In the genomic region with DNA sequence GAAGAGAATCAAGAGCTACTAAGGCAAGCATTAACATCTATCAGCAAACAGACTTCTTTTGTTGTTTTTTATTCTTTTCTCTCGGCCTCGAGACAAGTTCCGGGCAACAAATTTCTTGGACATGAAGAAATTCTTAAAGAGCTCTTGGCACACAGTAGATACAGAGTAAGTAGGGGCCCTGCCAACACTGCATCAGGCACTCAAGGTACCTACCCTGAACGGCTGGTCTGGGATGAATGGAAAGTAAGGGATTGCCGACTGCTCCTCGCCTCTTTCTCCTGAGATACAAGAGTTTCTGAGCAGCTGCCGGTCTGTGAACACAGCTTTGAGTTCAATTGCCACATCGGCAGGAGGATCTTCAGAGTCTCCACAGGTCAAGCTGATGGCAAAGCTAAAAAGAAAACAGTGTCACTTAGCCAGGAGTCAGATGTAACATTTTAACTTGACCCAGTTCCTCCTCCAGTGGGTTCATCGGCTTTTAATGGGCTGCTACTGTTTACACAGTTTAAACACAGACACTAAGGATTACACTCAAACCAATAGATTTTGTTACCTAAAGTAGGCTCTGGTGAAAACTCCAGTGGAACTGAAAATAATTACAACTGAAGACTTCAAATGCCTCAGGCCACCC, we compare ENCODE assay signal across 8 mouse cellular contexts. TPM values are rescaled to one million over a fixed set of nuclear protein-coding genes. Genes with fewer than 3 reads are reported as not detected.
DNase-seq lines count a peak whose midpoint lies in the region; ATAC-seq lines count a peak whose summit lies in the region.

No protein-coding gene starts in this region.

- peak; percentile 65 for DNase-seq in heart, embryonic 10.5 days (ENCODE audit: low spot score)
- no peak for DNase-seq in heart, postnatal 10 days
- peak; percentile 69 for DNase-seq in kidney, adult 9 months
- DNase-seq in lung, postnatal 14 days = peak; percentile 20
- DNase-seq in layer of hippocampus, adult 9-10 months (ENCODE audit: low spot score) = no peak
- DNase-seq in thymus, adult 18-20 months = no peak
- no peak for DNase-seq in spleen, adult 12 weeks (ENCODE audit: low spot score)

- H3K27ac ChIP-seq in heart, embryonic 10.5 days = no peak overlapping the region
- no peak overlapping the region for H3K27ac ChIP-seq in embryonic facial prominence, embryonic 12.5 days

- H3K9ac ChIP-seq in embryonic facial prominence, embryonic 12.5 days = no peak overlapping the region

- H3K4me3 ChIP-seq in heart, embryonic 10.5 days = no peak overlapping the region
- no peak overlapping the region for H3K4me3 ChIP-seq in embryonic facial prominence, embryonic 12.5 days

- H3K27me3 ChIP-seq in heart, embryonic 10.5 days (ENCODE audit: insufficient read depth, poor library complexity, severe bottlenecking) = peaks cover 13% of the 10 kb centered on the region; the same call in 1 of the 2 replicates
- H3K27me3 ChIP-seq in embryonic facial prominence, embryonic 12.5 days = no peaks in the 10 kb centered on the region

- intact Hi-C loops in heart, postnatal 10 days (cut with DNase I) = no loop called here

- peaks cover 37% of the 10 kb centered on the region for H3K36me3 ChIP-seq in heart, embryonic 10.5 days
- peaks cover 10% of the 10 kb centered on the region; the same call in 1 of the 2 replicates for H3K36me3 ChIP-seq in embryonic facial prominence, embryonic 12.5 days

- no peaks in the 10 kb centered on the region for H3K9me3 ChIP-seq in heart, embryonic 10.5 days
- H3K9me3 ChIP-seq in embryonic facial prominence, embryonic 12.5 days = no peaks in the 10 kb centered on the region

- peaks cover 27% of the 10 kb centered on the region for H3K4me1 ChIP-seq in heart, embryonic 10.5 days
- H3K4me1 ChIP-seq in embryonic facial prominence, embryonic 12.5 days = peaks cover 16% of the 10 kb centered on the region

- H3K4me2 ChIP-seq in embryonic facial prominence, embryonic 12.5 days (replicated peaks) = peak overlapping the region; percentile 88

- ATAC-seq in embryonic facial prominence, embryonic 12.5 days (ENCODE audit: insufficient number of reproducible peaks, insufficient read depth, low FRiP score, low TSS enrichment) = no peak

- 73% methylated on average over 9 of the region's 9 CpGs for WGBS in heart, embryonic 10.5 days
- 51% methylated on average over 9 of the region's 9 CpGs for WGBS in embryonic facial prominence, embryonic 12.5 days

RNA-seq across cellular contexts. Expression of a gene that starts 1.7 kb away (rescaled TPM):
- polyA plus RNA-seq in heart, embryonic 10.5 days (2016; fragmentation: Nextera tagmentation; extraction: Ambion mirVana) = 44.5 and 53.4 TPM in 2 replicates
- total RNA-seq in heart, postnatal 10 days (2021) = 10 to 100 TPM; 40.3 to 43.1 TPM
- 43.1 and 44.6 TPM in 2 replicates for polyA plus RNA-seq in embryonic facial prominence, embryonic 12.5 days (2016; fragmentation: Nextera tagmentation; extraction: Ambion mirVana)

Comparison
In these comparisons a context has a peak if more than half of its experiments do, and no peak if none do; other contexts are left out.
1. DNase-seq: peak in heart, embryonic 10.5 days (single experiment), kidney, adult 9 months (single experiment) and lung, postnatal 14 days (single experiment); none in heart, postnatal 10 days (0 of 2), layer of hippocampus, adult 9-10 months (single experiment), thymus, adult 18-20 months (0 of 2) and spleen, adult 12 weeks (single experiment).